Mouse (Mus musculus): ENCODE data around the gene Ftsj1.

DNA sequence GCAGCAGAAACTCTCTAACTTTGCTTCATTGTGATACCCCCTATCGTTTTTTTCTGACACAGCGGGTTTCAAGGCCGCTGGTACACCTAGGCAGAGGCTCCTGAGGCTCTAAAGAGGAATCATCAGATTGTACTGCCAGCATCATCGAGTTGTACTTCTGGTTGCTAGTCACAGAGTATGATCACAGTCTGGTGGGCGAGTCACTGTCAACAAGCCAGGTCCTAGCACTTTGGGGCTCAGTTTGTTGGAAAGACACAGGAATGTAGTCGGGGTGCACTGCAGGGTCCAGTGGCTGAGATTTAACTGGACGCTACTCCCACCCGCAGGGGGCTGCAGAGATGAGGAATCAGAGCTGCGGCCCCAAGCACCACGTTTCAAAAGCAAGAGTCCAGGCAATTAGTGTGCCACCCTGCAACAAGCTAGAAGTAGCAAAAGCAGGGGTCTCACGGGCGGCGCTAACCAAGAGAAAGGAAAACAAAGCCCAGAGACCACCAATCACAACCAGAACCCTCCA, 60.0 kb downstream of the Ftsj1 start:
- TF ChIP-seq TBP (conservative IDR thresholded peaks at IDR 0.05; ENCODE audit: low read depth, low read length) (no peak), USF2 (conservative IDR thresholded peaks at IDR 0.05; ENCODE audit: low read depth, low read length) (no peak), ZKSCAN1 (IDR thresholded peaks at IDR 0.05; ENCODE audit: borderline replicate concordance, low read depth, low read length) (no peak), CTCF (conservative IDR thresholded peaks at IDR 0.05 in 1 of 2, IDR thresholded peaks at IDR 0.05 in 1 of 2; ENCODE audit: low read depth in 2 of 2, low read length in 2 of 2) (no peak), MAX (IDR thresholded peaks at IDR 0.05; ENCODE audit: low read length) (no peak), HCFC1 (IDR thresholded peaks at IDR 0.05; ENCODE audit: low read depth, low read length) (no peak), RAD21 (IDR thresholded peaks at IDR 0.05; ENCODE audit: low read depth, low read length) (no peak), POLR2A (IDR thresholded peaks at IDR 0.05; ENCODE audit: low read depth, low read length) (no peak), MYC (IDR thresholded peaks at IDR 0.05; ENCODE audit: low read depth, low read length) (no peak), BHLHE40 (IDR thresholded peaks at IDR 0.05; ENCODE audit: low read depth, low read length) (no peak)
